Mouse (Mus musculus) kidney, adult 2 months (tissue): ENCODE data around the gene Gm826.

ENCODE experiments used
- CTCF ChIP-seq: fragments of 200-500 bp; conservative IDR thresholded peaks from 2 replicates; pipeline ENCODE4 v1.5.1; 2011; ENCODE audit warnings: low read depth, mild to moderate bottlenecking, control low read depth, low read length, moderate library complexity, mixed read lengths; ENCODE audit not compliant: insufficient read depth, insufficient read length
- POLR2A ChIP-seq: fragments of 200-500 bp; IDR thresholded peaks from one replicate; pipeline ENCODE4 v1.6.1; 2011; ENCODE audit warnings: low read depth, low read length, control low read depth

GRCm38 (mm10) chr2:160357442-160357841, 23.5 kb upstream of the Gm826 start:
- TF ChIP-seq POLR2A (no peak), CTCF (no peak)
